Mouse (Mus musculus) MEL (cell line): ENCODE data around the gene Bptf.
A peak's percentile ranks its signal among the peaks of the same experiment; 100 is the strongest.

Experiments used
- CHD2 ChIP-seq: IDR thresholded peaks from 2 replicates; pipeline ENCODE4 v1.6.1; 2011; ENCODE audit warnings: low read length, improper control_type of control experiment
- CTCF ChIP-seq, 3 experiments: IDR thresholded peaks in 2 of 3; conservative IDR thresholded peaks in 1 of 3; 2 replicates each; pipeline ENCODE4 v1.5.1; 2011 to 2012; ENCODE audit warnings: low read length in 3 of 3, low read depth in 2 of 3, mild to moderate bottlenecking in 2 of 3, improper control_type of control experiment in 1 of 3, inconsistent platforms in 1 of 3, mixed read lengths in 1 of 3, moderate library complexity in 1 of 3; ENCODE audit not compliant: control insufficient read depth in 1 of 3, insufficient read depth in 1 of 3, poor library complexity in 1 of 3, severe bottlenecking in 1 of 3
- HCFC1 ChIP-seq: IDR thresholded peaks from 2 replicates; pipeline ENCODE4 v1.6.1; 2012; ENCODE audit warnings: low read depth, mild to moderate bottlenecking, inconsistent platforms, low read length, improper control_type of control experiment, moderate library complexity
- MAFK ChIP-seq: IDR thresholded peaks from 2 replicates; pipeline ENCODE4 v1.6.1; 2011; ENCODE audit warnings: low read depth, mild to moderate bottlenecking, low read length, improper control_type of control experiment, borderline replicate concordance
- POLR2A ChIP-seq, 2 experiments: IDR thresholded peaks; 2 replicates each; pipeline ENCODE4 v1.6.1; 2011 to 2012; ENCODE audit warnings: low read length in 2 of 2, mild to moderate bottlenecking in 2 of 2, control low read depth in 1 of 2, improper control_type of control experiment in 1 of 2, low read depth in 1 of 2, moderate library complexity in 1 of 2; ENCODE audit not compliant: control insufficient read depth in 1 of 2, insufficient read depth in 1 of 2, poor library complexity in 1 of 2
- POLR2AphosphoS2 ChIP-seq: IDR thresholded peaks from 2 replicates; pipeline ENCODE4 v1.6.1; 2011; ENCODE audit warnings: low read length, improper control_type of control experiment
- POLR2AphosphoS5 ChIP-seq: IDR thresholded peaks from 2 replicates; pipeline ENCODE4 v1.6.1; 2012; ENCODE audit warnings: low read depth, borderline replicate concordance, mild to moderate bottlenecking, inconsistent platforms, low read length, moderate library complexity, mixed read lengths
- UBTF ChIP-seq: IDR thresholded peaks from 2 replicates; pipeline ENCODE4 v1.6.1; 2012; ENCODE audit warnings: low read depth, mild to moderate bottlenecking, inconsistent platforms, low read length, improper control_type of control experiment, moderate library complexity, borderline replicate concordance; ENCODE audit not compliant: insufficient read depth
- USF1 ChIP-seq: IDR thresholded peaks from 2 replicates; pipeline ENCODE4 v1.6.1; 2014; ENCODE audit warnings: low read depth, mild to moderate bottlenecking, inconsistent platforms, low read length, improper control_type of control experiment, moderate library complexity

- TF ChIP-seq CHD2 (no peak), MAFK (no peak), POLR2A (IDR thresholded peaks at IDR 0.05; ENCODE audit: control insufficient read depth in 1 of 2, insufficient read depth in 1 of 2, low read depth in 1 of 2, low read length in 2 of 2, poor library complexity in 1 of 2) (no peak), POLR2AphosphoS2 (no peak), UBTF (0 out of 2 replicates have a peak, but pooled peaks have one; percentile 48), USF1 (no peak), HCFC1 (peak; percentile 62), POLR2AphosphoS5 (no peak), CTCF (IDR thresholded peaks at IDR 0.05 in 2 of 3, conservative IDR thresholded peaks at IDR 0.05 in 1 of 3; ENCODE audit: control insufficient read depth in 1 of 3, insufficient read depth in 1 of 3, low read depth in 2 of 3, low read length in 3 of 3, poor library complexity in 1 of 3, severe bottlenecking in 1 of 3) (no peak)
These were observed 105.1 kb downstream of the Bptf start for GRCm38 (mm10) chr11:107026554-107027430.
